Mouse (Mus musculus) myocyte (in vitro differentiated cells): ENCODE measurements around the gene Rsph14.
A peak's percentile ranks its signal among the peaks of the same experiment; 100 is the strongest.

Experiments used
- CEBPB ChIP-seq: IDR thresholded peaks from 2 replicates; pipeline ENCODE4 v1.6.1; 2011; ENCODE audit warnings: mild to moderate bottlenecking, moderate library complexity; ENCODE audit not compliant: poor library complexity, insufficient read depth, severe bottlenecking
- E2F4 ChIP-seq: IDR thresholded peaks from one replicate; pipeline ENCODE4 v1.6.1; 2011; ENCODE audit warnings: mild to moderate bottlenecking, control low read depth, moderate library complexity; ENCODE audit not compliant: insufficient read depth
- MYOG ChIP-seq, 3 experiments: IDR thresholded peaks; one replicate each; pipeline ENCODE4 v1.6.1; 2011; ENCODE audit warnings: control low read depth in 2 of 3, low read depth in 2 of 3, mild to moderate bottlenecking in 2 of 3; ENCODE audit not compliant: insufficient read length in 2 of 3, control insufficient read depth in 1 of 3, insufficient read depth in 1 of 3
- POLR2A ChIP-seq: IDR thresholded peaks from one replicate; pipeline ENCODE4 v1.6.1; 2011; ENCODE audit warnings: low read depth, mild to moderate bottlenecking, control low read depth, moderate library complexity; ENCODE audit not compliant: insufficient read length
- POLR2AphosphoS2 ChIP-seq: IDR thresholded peaks from one replicate; pipeline ENCODE4 v1.6.1; 2011; ENCODE audit warnings: low read depth, control low read depth; ENCODE audit not compliant: insufficient read length
- TCF12 ChIP-seq: IDR thresholded peaks from one replicate; pipeline ENCODE4 v1.6.1; 2011; ENCODE audit warnings: mild to moderate bottlenecking, control low read depth; ENCODE audit not compliant: poor library complexity, insufficient read depth, severe bottlenecking

DNA sequence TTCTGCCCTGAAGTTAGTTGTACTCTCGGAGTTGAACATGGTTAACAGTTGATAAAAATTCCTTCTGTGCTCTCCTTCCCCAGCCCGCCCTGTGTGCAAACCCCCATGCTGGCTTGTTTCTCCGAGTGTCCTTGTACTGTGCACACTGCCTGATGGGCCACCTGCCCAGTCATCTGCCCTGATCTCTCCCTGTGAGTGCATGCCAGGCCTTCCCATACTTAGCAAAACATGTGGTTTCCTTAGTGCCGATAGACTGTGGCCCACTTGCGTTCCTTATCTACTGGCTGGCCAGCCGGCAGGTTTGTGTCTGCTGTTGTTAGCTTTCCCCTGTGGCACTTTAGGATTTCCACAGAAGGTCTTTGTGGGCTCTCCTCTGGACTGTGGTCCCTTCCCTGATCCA, 21.7 kb upstream of the Rsph14 start:
- TF ChIP-seq POLR2A: no peak
- TF ChIP-seq E2F4: no peak
- no peak for TF ChIP-seq CEBPB
- TF ChIP-seq TCF12: no peak
- TF ChIP-seq POLR2AphosphoS2: no peak
- peak in 2 of 3 experiments; percentile 4 to 51 for TF ChIP-seq MYOG (IDR thresholded peaks at IDR 0.05; ENCODE audit: control insufficient read depth in 1 of 3, insufficient read depth in 1 of 3, insufficient read length in 2 of 3, low read depth in 2 of 3)
